Mouse (Mus musculus): ENCODE results near the gene Gm9821. TPM values are rescaled to one million over a fixed set of nuclear protein-coding genes. Genes with fewer than 3 reads are reported as not detected.

Gm9821 gene
- total and polyA plus RNA-seq, 3 experiments: 1.2 to 22.7 TPM; not detected in 1

GRCm38 (mm10) chr2:91926949-91927348 lies 18.6 kb upstream of the Gm9821 start, which contains the start of gene Chrm4:
Gene Chrm4, plus strand, starts transcription at chr2:91927249.
- DNase-seq (ENCODE audit: low read depth, low spot score): no peak
- Histone ChIP-seq H3K27me3 (ENCODE audit: control insufficient read depth in 1 of 2, insufficient read depth in 2 of 2, low read length in 2 of 2) (no peaks in the 10 kb centered on the region), H3K79me2 (ENCODE audit: control insufficient read depth, insufficient read depth, low read length, poor library complexity) (peaks cover 34% of the 10 kb centered on the region), H3K36me3 (ENCODE audit: control insufficient read depth in 1 of 2, insufficient read depth in 2 of 2, low read length in 2 of 2) (peaks cover 0 to 5% of the 10 kb centered on the region in 2 experiments; a peak in 2 of 4 replicates), H3K4me1 (ENCODE audit: control insufficient read depth in 1 of 2, insufficient read depth in 2 of 2, low read length in 2 of 2) (peaks cover 3 to 16% of the 10 kb centered on the region in 2 experiments), H3K9ac (ENCODE audit: control insufficient read depth, low read depth, low read length, poor library complexity, severe bottlenecking) (no peak within 1 kb of the TSS), H3K27ac (ENCODE audit: control insufficient read depth, low read depth, low read length) (no peak within 1 kb of the TSS), H3K4me3 (ENCODE audit: control insufficient read depth in 1 of 2, insufficient read depth in 1 of 2, low read depth in 2 of 2, low read length in 2 of 2) (no peak within 1 kb of the TSS), H3K9me3 (replicated peaks; ENCODE audit: insufficient read depth, low read length) (no peaks in the 10 kb centered on the region)
- no peak for TF ChIP-seq ZMIZ1 (IDR thresholded peaks at IDR 0.05; ENCODE audit: low read depth, low read length)
- no peak for TF ChIP-seq USF2 (IDR thresholded peaks at IDR 0.05; ENCODE audit: borderline replicate concordance in 1 of 2, insufficient read depth in 1 of 2, low read depth in 1 of 2, low read length in 2 of 2)
- TF ChIP-seq POLR2AphosphoS2 (IDR thresholded peaks at IDR 0.05; ENCODE audit: low read length): no peak
- no peak for TF ChIP-seq RCOR1 (IDR thresholded peaks at IDR 0.05; ENCODE audit: low read depth, low read length)
- TF ChIP-seq ELF1 (IDR thresholded peaks at IDR 0.05; ENCODE audit: low read depth, low read length): no peak
- TF ChIP-seq GABPA (IDR thresholded peaks at IDR 0.05; ENCODE audit: low read depth, low read length): no peak
- TF ChIP-seq HCFC1 (IDR thresholded peaks at IDR 0.05; ENCODE audit: low read depth, low read length): no peak
- TF ChIP-seq POLR2A (IDR thresholded peaks at IDR 0.05; ENCODE audit: control insufficient read depth in 1 of 2, insufficient read depth in 1 of 2, low read depth in 1 of 2, low read length in 2 of 2, poor library complexity in 1 of 2): no peak
- TF ChIP-seq BHLHE40 (IDR thresholded peaks at IDR 0.05; ENCODE audit: borderline replicate concordance, low read depth, low read length): no peak
- TF ChIP-seq NELFE (IDR thresholded peaks at IDR 0.05; ENCODE audit: low read depth, low read length): no peak
- TF ChIP-seq TBP (IDR thresholded peaks at IDR 0.05; ENCODE audit: low read depth, low read length): no peak
- TF ChIP-seq MAZ (IDR thresholded peaks at IDR 0.05; ENCODE audit: low read depth, low read length): no peak
- TF ChIP-seq MXI1 (IDR thresholded peaks at IDR 0.05; ENCODE audit: low read depth, low read length): no peak
- no peak for TF ChIP-seq TCF12 (IDR thresholded peaks at IDR 0.05; ENCODE audit: low read depth, low read length)
- TF ChIP-seq MAFK (IDR thresholded peaks at IDR 0.05; ENCODE audit: borderline replicate concordance, low read depth, low read length): no peak

DNA sequence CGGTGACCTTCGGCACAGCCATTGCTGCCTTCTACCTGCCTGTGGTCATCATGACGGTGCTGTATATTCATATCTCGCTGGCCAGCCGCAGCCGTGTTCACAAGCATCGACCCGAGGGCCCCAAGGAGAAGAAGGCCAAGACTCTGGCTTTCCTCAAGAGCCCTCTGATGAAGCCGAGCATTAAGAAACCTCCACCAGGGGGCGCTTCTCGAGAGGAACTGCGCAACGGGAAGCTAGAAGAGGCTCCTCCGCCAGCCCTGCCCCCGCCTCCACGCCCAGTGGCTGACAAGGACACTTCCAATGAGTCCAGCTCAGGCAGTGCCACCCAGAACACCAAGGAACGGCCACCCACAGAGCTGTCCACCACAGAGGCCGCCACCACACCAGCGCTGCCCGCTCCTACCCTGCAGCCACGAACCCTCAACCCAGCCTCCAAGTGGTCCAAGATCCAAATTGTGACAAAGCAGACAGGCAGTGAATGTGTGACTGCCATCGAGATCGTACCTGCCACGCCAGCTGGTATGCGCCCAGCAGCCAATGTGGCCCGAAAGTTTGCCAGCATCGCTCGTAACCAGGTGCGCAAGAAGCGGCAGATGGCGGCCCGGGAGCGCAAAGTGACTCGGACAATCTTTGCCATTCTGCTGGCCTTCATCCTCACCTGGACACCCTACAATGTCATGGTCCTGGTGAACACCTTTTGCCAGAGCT lies 17.5 kb upstream of the Gm9821 start:
- H3K27me3 ChIP-seq (ENCODE audit: control insufficient read depth in 1 of 2, insufficient read depth in 2 of 2, low read length in 2 of 2): no peaks in the 10 kb centered on the region
- peaks cover 3 to 16% of the 10 kb centered on the region in 2 experiments for H3K4me1 ChIP-seq (ENCODE audit: control insufficient read depth in 1 of 2, insufficient read depth in 2 of 2, low read length in 2 of 2)
- no peak overlapping the region for H3K4me3 ChIP-seq (ENCODE audit: control insufficient read depth in 1 of 2, insufficient read depth in 1 of 2, low read depth in 2 of 2, low read length in 2 of 2)

More for the DNA sequence above, 17.5 kb upstream of the Gm9821 start:
- H3K9ac ChIP-seq (ENCODE audit: control insufficient read depth, low read depth, low read length, poor library complexity, severe bottlenecking): no peak overlapping the region
- no peak overlapping the region for H3K27ac ChIP-seq (ENCODE audit: control insufficient read depth, low read depth, low read length)
- H3K79me2 ChIP-seq (ENCODE audit: control insufficient read depth, insufficient read depth, low read length, poor library complexity): peaks cover 28% of the 10 kb centered on the region
- TF ChIP-seq EP300 (IDR thresholded peaks at IDR 0.05; ENCODE audit: low read depth in 1 of 2, low read length in 2 of 2) (no peak), RAD21 (IDR thresholded peaks at IDR 0.05; ENCODE audit: low read depth, low read length) (peak; percentile 32), MAZ (IDR thresholded peaks at IDR 0.05; ENCODE audit: low read depth, low read length) (0 out of 2 replicates have a peak, but pooled peaks have one; percentile 19), CTCF (IDR thresholded peaks at IDR 0.05 in 2 of 3, conservative IDR thresholded peaks at IDR 0.05 in 1 of 3; ENCODE audit: control insufficient read depth in 1 of 3, insufficient read depth in 1 of 3, low read depth in 2 of 3, low read length in 3 of 3, poor library complexity in 1 of 3, severe bottlenecking in 1 of 3) (peak; percentile 59 to 90 (median 76)), SMC3 (IDR thresholded peaks at IDR 0.05; ENCODE audit: low read depth, low read length) (peak; percentile 62)
- peaks cover 0 to 5% of the 10 kb centered on the region in 2 experiments; a peak in 2 of 4 replicates for H3K36me3 ChIP-seq (ENCODE audit: control insufficient read depth in 1 of 2, insufficient read depth in 2 of 2, low read length in 2 of 2)
- H3K9me3 ChIP-seq (replicated peaks; ENCODE audit: insufficient read depth, low read length): no peaks in the 10 kb centered on the region
- DNase-seq (ENCODE audit: low read depth, low spot score): peak; percentile 81

All from MEL (cell line).